Mouse (Mus musculus): ENCODE data around the gene Cacna1c. TPM values are rescaled to one million over a fixed set of nuclear protein-coding genes. Genes with fewer than 3 reads are reported as not detected.

The Cacna1c gene
- polyA plus RNA-seq, 1 experiment from 2014 or later: 2.3 TPM

GRCm38 (mm10) chr6:119201575-119201974 lies 5.4 kb upstream of the Cacna1c start:
- no peak overlapping the region for H3K4me3 ChIP-seq (ENCODE audit: low read depth, low read length)
- H3K9me3 ChIP-seq (ENCODE audit: control insufficient read depth, low read length): no peaks in the 10 kb centered on the region
- no peaks in the 10 kb centered on the region for H3K27me3 ChIP-seq (ENCODE audit: control insufficient read depth, insufficient read depth, low read length)
- no peak for ATAC-seq (ENCODE audit: low FRiP score, low TSS enrichment)
- peaks cover 2% of the 10 kb centered on the region; the same call in 1 of the 2 replicates for H3K36me3 ChIP-seq (ENCODE audit: control insufficient read depth, insufficient read depth, low read length)
- no peak for TF ChIP-seq EP300 (optimal IDR thresholded peaks at IDR 0.05)
- no peak for TF ChIP-seq CTCF (IDR thresholded peaks at IDR 0.05; ENCODE audit: low read depth)
- DNase-seq (ENCODE audit: low spot score): no peak
- H3K4me1 ChIP-seq (replicated peaks; ENCODE audit: control insufficient read depth, insufficient read depth): peaks cover 5% of the 10 kb centered on the region; the same call in 1 of the 2 replicates
- no peak overlapping the region for H3K27ac ChIP-seq (replicated peaks)
- no peak overlapping the region for H3K4me2 ChIP-seq (replicated peaks; ENCODE audit: low read depth)
- WGBS: 90% methylated on average over 4 of the region's 4 CpGs
- no peak overlapping the region for H3K9ac ChIP-seq (ENCODE audit: low read length)

- TF ChIP-seq EP300 (optimal IDR thresholded peaks at IDR 0.05) (no peak), CTCF (IDR thresholded peaks at IDR 0.05; ENCODE audit: low read depth) (no peak)
- Histone ChIP-seq H3K36me3 (ENCODE audit: control insufficient read depth, insufficient read depth, low read length) (peaks cover 2% of the 10 kb centered on the region; the same call in 1 of the 2 replicates), H3K27me3 (ENCODE audit: control insufficient read depth, insufficient read depth, low read length) (no peaks in the 10 kb centered on the region), H3K9me3 (ENCODE audit: control insufficient read depth, low read length) (no peaks in the 10 kb centered on the region), H3K4me1 (replicated peaks; ENCODE audit: control insufficient read depth, insufficient read depth) (peaks cover 7% of the 10 kb centered on the region; the same call in 1 of the 2 replicates), H3K4me2 (replicated peaks; ENCODE audit: low read depth) (no peak overlapping the region), H3K4me3 (ENCODE audit: low read depth, low read length) (no peak overlapping the region), H3K9ac (ENCODE audit: low read length) (no peak overlapping the region), H3K27ac (replicated peaks) (no peak overlapping the region)
- DNase-seq (ENCODE audit: low spot score): peak; percentile 36
- 57% methylated on average over 5 of the region's 5 CpGs for WGBS
- ATAC-seq (ENCODE audit: low FRiP score, low TSS enrichment): peak; percentile 85
Observed at GRCm38 (mm10) chr6:119200362-119200761, 4.1 kb upstream of the Cacna1c start.

- no peak for TF ChIP-seq EP300 (optimal IDR thresholded peaks at IDR 0.05)
- TF ChIP-seq CTCF (IDR thresholded peaks at IDR 0.05; ENCODE audit: low read depth): no peak
Observed at GRCm38 (mm10) chr6:119199274-119199879, 3.2 kb upstream of the Cacna1c start.

DNA sequence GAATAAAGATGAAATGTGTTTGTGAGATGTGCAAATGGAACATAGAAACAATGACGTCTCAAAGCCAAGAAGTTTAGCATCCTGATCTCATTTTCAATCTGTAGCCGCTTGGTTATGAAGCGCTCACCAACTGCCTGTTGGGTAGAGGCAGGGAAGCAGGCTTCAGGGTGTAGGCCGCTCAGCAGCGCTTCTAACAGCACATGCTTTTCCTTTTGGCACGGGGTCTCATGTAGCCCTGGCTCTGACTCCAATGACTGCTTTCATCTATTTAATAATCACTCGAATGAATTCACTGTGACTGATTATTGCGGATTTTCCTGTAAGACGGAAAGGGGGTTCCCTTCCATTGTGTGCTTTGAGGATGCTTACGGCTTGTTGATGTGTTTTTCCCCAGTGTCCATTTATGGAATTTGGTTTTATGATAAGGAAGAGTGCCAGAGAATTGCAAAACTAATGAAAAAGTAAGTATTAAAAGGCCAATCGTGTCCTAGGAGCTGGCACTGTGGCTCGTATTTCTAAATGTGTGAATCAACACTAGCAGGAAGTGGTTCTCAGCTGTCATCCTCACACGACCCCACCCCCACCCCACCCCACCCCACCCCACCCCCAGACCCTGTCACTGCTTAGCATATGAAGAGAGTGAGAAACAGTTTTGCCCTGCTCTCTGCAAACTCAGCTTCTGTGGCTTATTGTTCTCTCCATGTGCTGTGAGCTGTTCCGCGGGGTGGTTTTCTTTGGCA lies 2.5 kb upstream of the Cacna1c start:
- H3K27ac ChIP-seq (replicated peaks): peak overlapping the region; percentile 35; the same call in 1 of the 2 replicates

More at GRCm38 (mm10) chr6:119199274-119199879, 3.2 kb upstream of the Cacna1c start:
- no peak overlapping the region for H3K4me3 ChIP-seq (ENCODE audit: low read depth, low read length)
- H3K9me3 ChIP-seq (ENCODE audit: control insufficient read depth, low read length): no peaks in the 10 kb centered on the region
- H3K9ac ChIP-seq (ENCODE audit: low read length): no peak overlapping the region
- no peak overlapping the region; the same call in 1 of the 2 replicates for H3K27ac ChIP-seq (replicated peaks)
- no peak overlapping the region for H3K4me2 ChIP-seq (replicated peaks; ENCODE audit: low read depth)
- peaks cover 7% of the 10 kb centered on the region; the same call in 1 of the 2 replicates for H3K4me1 ChIP-seq (replicated peaks; ENCODE audit: control insufficient read depth, insufficient read depth)
- ATAC-seq (ENCODE audit: low FRiP score, low TSS enrichment) (no peak), DNase-seq (ENCODE audit: low spot score) (no peak)
- peaks cover 2% of the 10 kb centered on the region; the same call in 1 of the 2 replicates for H3K36me3 ChIP-seq (ENCODE audit: control insufficient read depth, insufficient read depth, low read length)
- WGBS: 58% methylated on average over 8 of the region's 8 CpGs
- H3K27me3 ChIP-seq (ENCODE audit: control insufficient read depth, insufficient read depth, low read length): no peaks in the 10 kb centered on the region

DNA sequence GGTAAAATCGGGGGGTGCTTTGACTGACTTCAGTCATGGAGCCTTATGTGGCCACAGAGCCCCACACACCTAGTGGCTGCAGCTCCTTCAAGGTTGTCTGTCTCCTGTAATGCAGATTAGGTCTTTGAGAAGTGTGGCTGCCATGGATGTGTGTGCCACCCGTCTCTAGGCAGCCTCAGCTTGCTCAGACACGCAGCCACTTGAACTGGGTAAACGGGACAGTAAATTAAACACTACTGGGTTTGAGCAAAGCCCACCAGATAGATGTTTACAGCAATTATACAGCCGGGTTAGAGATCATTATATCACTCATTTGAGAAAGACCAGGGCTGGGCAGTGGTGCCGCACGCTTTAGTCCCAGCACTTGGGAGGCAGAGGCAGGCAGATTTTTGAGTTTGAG lies 1.6 kb downstream of the Cacna1c start:
- no peak for ATAC-seq (ENCODE audit: low FRiP score, low TSS enrichment)
- Histone ChIP-seq H3K9ac (ENCODE audit: low read length) (no peak overlapping the region), H3K27ac (replicated peaks) (no peak overlapping the region), H3K4me1 (replicated peaks; ENCODE audit: control insufficient read depth, insufficient read depth) (0 out of 2 replicates have a peak, but pooled peaks cover 2% of the 10 kb centered on the region), H3K4me2 (replicated peaks; ENCODE audit: low read depth) (no peak overlapping the region), H3K36me3 (ENCODE audit: control insufficient read depth, insufficient read depth, low read length) (peaks cover 6% of the 10 kb centered on the region; the same call in 1 of the 2 replicates), H3K4me3 (ENCODE audit: low read depth, low read length) (no peak overlapping the region), H3K9me3 (ENCODE audit: control insufficient read depth, low read length) (no peaks in the 10 kb centered on the region), H3K27me3 (ENCODE audit: control insufficient read depth, insufficient read depth, low read length) (no peaks in the 10 kb centered on the region)
- DNase-seq (ENCODE audit: low spot score): no peak
- WGBS: 60% methylated on average over 7 of the region's 7 CpGs
- TF ChIP-seq CTCF (IDR thresholded peaks at IDR 0.05; ENCODE audit: low read depth) (no peak), EP300 (optimal IDR thresholded peaks at IDR 0.05) (no peak)

More for the DNA sequence above, 2.5 kb upstream of the Cacna1c start:
- Histone ChIP-seq H3K4me2 (replicated peaks; ENCODE audit: low read depth) (no peak overlapping the region), H3K9ac (ENCODE audit: low read length) (no peak overlapping the region), H3K4me1 (replicated peaks; ENCODE audit: control insufficient read depth, insufficient read depth) (peaks cover 7% of the 10 kb centered on the region; the same call in 1 of the 2 replicates), H3K36me3 (ENCODE audit: control insufficient read depth, insufficient read depth, low read length) (peaks cover 5% of the 10 kb centered on the region; the same call in 1 of the 2 replicates), H3K4me3 (ENCODE audit: low read depth, low read length) (no peak overlapping the region), H3K27me3 (ENCODE audit: control insufficient read depth, insufficient read depth, low read length) (no peaks in the 10 kb centered on the region), H3K9me3 (ENCODE audit: control insufficient read depth, low read length) (no peaks in the 10 kb centered on the region)
- peak; percentile 28; the same call in 1 of the 2 replicates for ATAC-seq (ENCODE audit: low FRiP score, low TSS enrichment)
- DNase-seq (ENCODE audit: low spot score): no peak
- TF ChIP-seq EP300 (optimal IDR thresholded peaks at IDR 0.05): no peak
- TF ChIP-seq CTCF (IDR thresholded peaks at IDR 0.05; ENCODE audit: low read depth): no peak
- WGBS: 54% methylated on average over 15 of the region's 15 CpGs
